Mouse (Mus musculus) lung, adult 2 months (tissue): ENCODE data around the gene Gm10392.

Experiments used
- CTCF ChIP-seq: fragments of 200-500 bp; IDR thresholded peaks from 2 replicates; pipeline ENCODE4 v1.5.1; 2011; ENCODE audit warnings: mild to moderate bottlenecking, low read length, control low read depth; ENCODE audit not compliant: insufficient read depth
- POLR2A ChIP-seq: fragments of 200-500 bp; IDR thresholded peaks from 2 replicates; pipeline ENCODE4 v1.6.1; 2011; ENCODE audit warnings: low read depth, mild to moderate bottlenecking, control low read depth, low read length, borderline replicate concordance; ENCODE audit errors: extremely low read depth

GRCm38 (mm10) chr11:77505291-77505980, 13.6 kb downstream of the Gm10392 start:
- TF ChIP-seq CTCF (no peak), POLR2A (no peak)
